Mouse (Mus musculus): Measurements from ENCODE around the gene 2310011J03Rik. TPM values are rescaled to one million over a fixed set of nuclear protein-coding genes. Genes with fewer than 3 reads are reported as not detected.

Gene 2310011J03Rik
- total RNA-seq, 2 experiments from 2014 or later, result 13.3 to 15.0 TPM

- DNase-seq, result no peak
- intact Hi-C loops (cut with DNase I), result loop anchor here (2.0 kb wide), 1 partner anchor 21 kb away; no protein-coding TSS in a partner anchor
Measured at GRCm38 (mm10) chr10:80297526-80298133, 22.7 kb downstream of the 2310011J03Rik start.

GRCm38 (mm10) chr10:80296824-80297223 lies 23.5 kb downstream of the 2310011J03Rik start:
- no peak for DNase-seq
- intact Hi-C loops (cut with DNase I), result loop anchor here (2.0 kb wide), 1 partner anchor 22 kb away; no protein-coding TSS in a partner anchor

- intact Hi-C loops (cut with DNase I), result loop anchor here (1.0 to 2.0 kb wide), 3 partner anchors 23 to 81 kb away; partner anchors contain the start of gene Adamtsl5
- DNase-seq, result peak; percentile 74 to 78
Measured at GRCm38 (mm10) chr10:80295618-80296425, 24.5 kb downstream of the 2310011J03Rik start, which contains the start of gene Apc2. Gene Apc2, plus strand, starts transcription at chr10:80295977.

GRCm38 (mm10) chr10:80294788-80295303 lies 25.5 kb downstream of the 2310011J03Rik start:
- intact Hi-C loops (cut with DNase I), result loop anchor here (1.0 to 2.0 kb wide), 2 partner anchors 53 to 82 kb away; partner anchors contain the start of gene Adamtsl5
- DNase-seq, result no peak

- DNase-seq, result no peak
- intact Hi-C loops (cut with DNase I), result loop anchor here (2.0 kb wide), 1 partner anchor 82 kb away; no protein-coding TSS in a partner anchor
Measured at GRCm38 (mm10) chr10:80294311-80294710, 26.0 kb downstream of the 2310011J03Rik start.

GRCm38 (mm10) chr10:80293325-80293724 lies 27.0 kb downstream of the 2310011J03Rik start:
- intact Hi-C loops (cut with DNase I), result no loop called here
- DNase-seq, result no peak

- DNase-seq, result peak; percentile 94 to 96
- intact Hi-C loops (cut with DNase I), result no loop called here
Measured at GRCm38 (mm10) chr10:80292251-80293146, 27.8 kb downstream of the 2310011J03Rik start, which contains the start of gene Rps15. Gene Rps15, plus strand, starts transcription at chr10:80292453.

- intact Hi-C loops (cut with DNase I), result no loop called here
- no peak for DNase-seq
Measured at GRCm38 (mm10) chr10:80288657-80289056, 31.7 kb downstream of the 2310011J03Rik start.

GRCm38 (mm10) chr10:80288097-80288496 lies 32.2 kb downstream of the 2310011J03Rik start:
- DNase-seq, result no peak
- intact Hi-C loops (cut with DNase I), result no loop called here

GRCm38 (mm10) chr10:80285222-80286070 lies 34.9 kb downstream of the 2310011J03Rik start:
- DNase-seq, result no peak
- intact Hi-C loops (cut with DNase I), result no loop called here

GRCm38 (mm10) chr10:80282481-80283441 lies 37.6 kb downstream of the 2310011J03Rik start:
- DNase-seq, result no peak
- intact Hi-C loops (cut with DNase I), result no loop called here

- intact Hi-C loops (cut with DNase I), result no loop called here
- DNase-seq, result peak; percentile 48 to 52
Measured at GRCm38 (mm10) chr10:80281921-80282371, 38.4 kb downstream of the 2310011J03Rik start.

GRCm38 (mm10) chr10:80281304-80281703 lies 39.0 kb downstream of the 2310011J03Rik start:
- intact Hi-C loops (cut with DNase I), result no loop called here
- peak in 1 of 2 experiments; percentile 55 for DNase-seq

- no peak for DNase-seq
- intact Hi-C loops (cut with DNase I), result no loop called here
Measured at GRCm38 (mm10) chr10:80279273-80279672, 41.1 kb downstream of the 2310011J03Rik start.

GRCm38 (mm10) chr10:80278390-80278789 lies 41.9 kb downstream of the 2310011J03Rik start:
- intact Hi-C loops (cut with DNase I), result no loop called here
- DNase-seq, result no peak

- no peak for DNase-seq
- intact Hi-C loops (cut with DNase I), result no loop called here
Measured at GRCm38 (mm10) chr10:80276238-80276637, 44.1 kb downstream of the 2310011J03Rik start.

- DNase-seq, result no peak
- intact Hi-C loops (cut with DNase I), result no loop called here
Measured at GRCm38 (mm10) chr10:80273847-80274246, 46.5 kb downstream of the 2310011J03Rik start.

All from heart, postnatal 14 days (tissue).